Mouse (Mus musculus) forebrain, embryonic 10.5 days (tissue): ENCODE measurements around the gene Ano8. TPM values are rescaled to one million over a fixed set of nuclear protein-coding genes. Genes with fewer than 3 reads are reported as not detected.
"Not testable (repeated sequence)": the region's sequence is repeated elsewhere in the genome, so short reads cannot be mapped to it uniquely, and the experiment has no call there.

Experiments used
- DNase-seq: peaks from one replicate; pipeline ENCODE4 v3.0.0-alpha.2; 2017; ENCODE audit warnings: low spot score; ENCODE audit errors: extremely low spot score
- H3K27ac ChIP-seq: fragments of 300-500 bp; sonication (generic); 2 replicates; pipeline ENCODE4 v1.5.1; 2016; ENCODE audit warnings: mild to moderate bottlenecking
- H3K27me3 ChIP-seq: fragments of 300-500 bp; sonication (generic); 2 replicates; pipeline ENCODE4 v1.6.1; 2016; ENCODE audit warnings: mild to moderate bottlenecking; ENCODE audit not compliant: poor library complexity, severe bottlenecking
- H3K36me3 ChIP-seq: fragments of 300-500 bp; sonication (generic); replicated peaks from 2 replicates; pipeline ENCODE4 v1.6.1; 2016; ENCODE audit warnings: mild to moderate bottlenecking, moderate library complexity
- H3K4me1 ChIP-seq: fragments of 300-500 bp; sonication (generic); 2 replicates; pipeline ENCODE4 v1.6.1; 2016
- H3K4me3 ChIP-seq: fragments of 300-500 bp; sonication (generic); 2 replicates; pipeline ENCODE4 v1.5.1; 2016; ENCODE audit warnings: mild to moderate bottlenecking, moderate library complexity
- H3K9me3 ChIP-seq: fragments of 300-500 bp; sonication (generic); 2 replicates; pipeline ENCODE4 v1.6.1; 2016; ENCODE audit warnings: mild to moderate bottlenecking, moderate library complexity
- WGBS: fragments of 180-500 bp; shearing (Covaris S2); methylation state at CpG from one replicate; pipeline ENCODE4 v1.1.7; 2016; 5-methylcytosine and 5-hydroxymethylcytosine counted together
- polyA plus RNA-seq: library from polyadenylated mRNA; unstranded; fragments of >200 nt; fragmentation: Nextera tagmentation; extraction: Ambion mirVana; gene quantifications from 2 replicates; pipeline ENCODE4 v1.2.1, GENCODE M21; 2016

The Ano8 gene
- 1.8 TPM in 2 replicates for polyA plus RNA-seq

DNA sequence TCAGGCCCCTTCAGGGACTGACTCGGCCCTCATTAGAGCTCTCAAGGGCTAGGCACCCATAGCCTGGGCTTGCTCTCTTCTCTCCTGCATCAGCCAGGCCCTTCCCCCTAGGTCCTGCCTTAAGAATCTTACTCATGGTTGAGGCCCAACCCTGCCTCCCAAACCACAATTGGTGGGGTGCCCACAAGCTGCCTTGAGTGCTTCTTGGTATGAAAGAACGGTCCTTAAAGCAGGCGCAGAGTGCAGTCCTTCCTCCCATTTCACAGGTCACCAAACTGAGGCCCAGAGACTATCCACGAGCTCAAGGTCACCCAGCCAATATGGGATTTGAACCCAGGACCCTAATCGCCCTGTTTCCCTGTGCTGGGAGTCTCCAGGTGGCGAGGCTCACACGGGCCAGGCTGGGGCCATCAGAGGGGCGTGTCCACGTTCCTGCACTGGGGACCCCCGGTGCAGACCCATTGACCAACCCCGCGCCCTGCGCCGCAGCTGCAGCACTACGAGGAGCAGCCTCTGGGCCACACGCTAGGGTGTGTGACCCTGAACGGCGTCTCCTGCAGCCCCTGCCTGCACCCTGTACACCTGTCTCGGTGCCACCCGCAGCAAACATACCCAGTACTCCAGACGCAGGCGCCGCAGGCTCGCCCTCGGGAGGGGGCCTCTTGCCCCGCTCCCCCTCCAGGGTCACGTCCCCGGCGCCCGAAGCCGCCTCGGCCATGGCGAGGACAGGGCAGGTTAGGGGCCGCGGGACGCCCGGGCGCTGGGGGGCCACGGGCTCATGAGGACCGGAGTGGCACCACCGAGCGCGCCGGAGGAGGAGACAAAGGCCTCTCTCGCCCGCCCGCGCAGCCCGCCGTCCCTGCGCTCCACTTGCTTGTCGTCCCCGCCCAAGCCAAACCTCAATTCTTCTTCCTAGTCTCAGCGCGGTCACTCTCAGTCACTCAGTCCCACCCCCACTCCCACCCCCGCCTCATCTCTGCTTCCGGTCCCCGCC, at the start of gene Ano8:
Gene Ano8, minus strand, starts transcription at position 822 of the 994 bp plus-strand sequence.
- Histone ChIP-seq H3K36me3 (peaks cover 51% of the 10 kb centered on the region), H3K27me3 (peaks cover 26% of the 10 kb centered on the region), H3K4me1 (peaks cover 58% of the 10 kb centered on the region), H3K9me3 (no peaks in the 10 kb centered on the region), H3K27ac (peak within 1 kb of the TSS; percentile 99), H3K4me3 (peak within 1 kb of the TSS; percentile 90)
- WGBS: 6% methylated on average over 57 of the region's 58 CpGs
- peak; percentile 85 for DNase-seq

DNA sequence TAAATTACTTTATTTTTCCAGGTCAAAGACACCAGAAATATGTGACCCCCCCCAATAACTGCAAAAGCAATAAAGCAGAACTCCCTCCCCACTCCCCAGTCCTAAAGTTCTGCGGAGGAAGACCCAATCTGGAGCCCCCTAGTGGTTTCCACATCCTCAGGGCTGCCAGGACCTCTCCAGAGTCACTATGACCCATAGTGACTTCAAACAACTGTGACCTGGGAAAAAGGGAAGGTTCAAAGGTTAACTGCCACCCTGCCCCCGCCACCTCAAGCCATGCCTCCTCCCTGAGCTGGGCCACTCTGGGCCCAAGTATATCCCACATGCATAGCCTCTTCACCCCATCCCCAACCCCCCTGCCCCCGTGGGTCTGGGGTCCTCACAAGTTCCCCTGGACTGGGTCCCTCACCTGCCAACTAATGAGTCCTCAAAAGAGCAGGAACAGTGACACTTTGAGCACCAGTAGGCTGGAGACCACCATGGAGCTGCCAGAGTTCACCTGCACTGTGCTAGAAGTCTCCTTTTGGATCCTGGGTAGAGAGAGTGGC, 48.6 kb upstream of the Ano8 start:
- no peaks in the 10 kb centered on the region for H3K9me3 ChIP-seq
- no peaks in the 10 kb centered on the region for H3K36me3 ChIP-seq
- DNase-seq: no peak
- no peak overlapping the region for H3K4me3 ChIP-seq
- H3K4me1 ChIP-seq: peaks cover 16% of the 10 kb centered on the region
- 36% methylated on average over 3 of the region's 3 CpGs for WGBS
- no peak overlapping the region for H3K27ac ChIP-seq
- H3K27me3 ChIP-seq: peaks cover 43% of the 10 kb centered on the region

DNA sequence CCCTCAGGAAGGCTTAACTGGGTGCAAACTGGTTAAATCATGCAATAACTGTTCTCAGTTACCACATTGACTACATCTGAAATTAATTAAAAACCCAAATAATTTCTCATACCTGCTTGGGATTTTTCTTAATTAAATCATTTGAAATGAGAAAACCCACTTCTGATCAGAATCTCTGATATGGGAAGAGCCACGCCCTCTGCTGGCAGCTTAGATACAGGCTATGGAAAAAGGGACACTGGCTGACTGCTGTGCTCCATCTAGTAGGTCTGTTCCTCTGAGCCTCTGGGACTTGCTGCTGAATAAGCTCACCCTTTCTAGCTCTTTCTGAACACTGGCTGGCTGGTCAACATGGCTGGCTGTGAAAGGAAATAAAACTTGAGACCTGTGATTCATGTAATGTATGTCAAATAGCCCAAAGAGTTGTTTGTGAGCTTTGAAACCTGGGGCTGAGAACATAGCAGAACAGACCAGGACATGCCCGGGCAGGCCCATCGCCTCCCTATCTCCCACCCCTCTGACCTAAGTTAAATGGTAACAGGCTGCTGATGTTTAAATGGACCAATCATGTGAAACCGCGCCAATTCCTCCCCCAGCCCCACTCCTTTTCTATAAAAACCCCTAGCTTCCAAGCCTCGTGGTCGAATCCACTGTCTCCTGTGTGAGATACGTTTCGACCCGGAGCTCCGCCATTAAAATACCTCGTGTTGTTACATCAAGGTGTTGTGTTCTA, 45.1 kb upstream of the Ano8 start:
- not testable (repeated sequence) for H3K36me3 ChIP-seq, H3K4me3 ChIP-seq, H3K27ac ChIP-seq, DNase-seq, H3K9me3 ChIP-seq
- Histone ChIP-seq H3K4me1 (peaks cover 21% of the 10 kb centered on the region), H3K27me3 (peaks cover 44% of the 10 kb centered on the region)
- WGBS: 79% methylated on average over 8 of the region's 12 CpGs

DNA sequence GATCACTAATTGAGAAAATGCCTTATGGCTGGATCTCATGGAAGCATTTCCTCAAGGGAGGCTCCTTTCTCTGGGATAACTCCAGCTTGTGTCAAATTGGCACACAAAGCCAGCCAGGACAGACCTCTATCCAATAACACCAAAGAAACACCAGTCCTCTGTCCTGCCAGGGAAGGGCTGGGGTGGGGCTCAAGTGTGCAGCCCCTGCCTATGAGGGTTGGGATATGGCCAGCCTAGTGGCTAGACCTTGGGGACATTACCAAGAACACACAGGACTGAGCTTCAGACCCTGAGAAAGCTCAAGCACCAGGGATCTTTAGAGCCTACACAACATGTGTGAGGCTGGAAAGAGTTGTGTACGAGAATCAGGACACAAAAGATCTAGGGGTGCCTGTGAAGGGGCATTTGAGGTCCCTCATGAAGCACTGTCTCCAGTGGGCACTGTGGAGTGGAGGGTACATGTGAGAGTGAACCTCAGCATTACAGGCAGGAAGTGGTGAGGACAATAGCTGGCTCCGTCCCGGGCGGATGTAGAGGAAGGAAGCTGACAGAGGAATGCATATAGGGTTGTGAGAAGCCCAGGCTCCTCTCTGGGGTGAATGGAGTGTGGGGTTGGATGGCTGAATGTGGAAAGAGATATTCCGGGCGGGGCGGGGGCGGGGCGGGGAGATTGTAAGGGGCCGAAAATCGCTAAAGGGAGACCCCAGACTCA, 42.8 kb upstream of the Ano8 start:
- H3K36me3 ChIP-seq: no peaks in the 10 kb centered on the region
- H3K9me3 ChIP-seq: no peaks in the 10 kb centered on the region
- H3K27ac ChIP-seq: peak overlapping the region; percentile 70; the same call in 1 of the 2 replicates
- no peak overlapping the region for H3K4me3 ChIP-seq
- peaks cover 28% of the 10 kb centered on the region for H3K4me1 ChIP-seq
- WGBS: 85% methylated on average over 11 of the region's 11 CpGs
- no peak for DNase-seq
- H3K27me3 ChIP-seq: peaks cover 52% of the 10 kb centered on the region

DNA sequence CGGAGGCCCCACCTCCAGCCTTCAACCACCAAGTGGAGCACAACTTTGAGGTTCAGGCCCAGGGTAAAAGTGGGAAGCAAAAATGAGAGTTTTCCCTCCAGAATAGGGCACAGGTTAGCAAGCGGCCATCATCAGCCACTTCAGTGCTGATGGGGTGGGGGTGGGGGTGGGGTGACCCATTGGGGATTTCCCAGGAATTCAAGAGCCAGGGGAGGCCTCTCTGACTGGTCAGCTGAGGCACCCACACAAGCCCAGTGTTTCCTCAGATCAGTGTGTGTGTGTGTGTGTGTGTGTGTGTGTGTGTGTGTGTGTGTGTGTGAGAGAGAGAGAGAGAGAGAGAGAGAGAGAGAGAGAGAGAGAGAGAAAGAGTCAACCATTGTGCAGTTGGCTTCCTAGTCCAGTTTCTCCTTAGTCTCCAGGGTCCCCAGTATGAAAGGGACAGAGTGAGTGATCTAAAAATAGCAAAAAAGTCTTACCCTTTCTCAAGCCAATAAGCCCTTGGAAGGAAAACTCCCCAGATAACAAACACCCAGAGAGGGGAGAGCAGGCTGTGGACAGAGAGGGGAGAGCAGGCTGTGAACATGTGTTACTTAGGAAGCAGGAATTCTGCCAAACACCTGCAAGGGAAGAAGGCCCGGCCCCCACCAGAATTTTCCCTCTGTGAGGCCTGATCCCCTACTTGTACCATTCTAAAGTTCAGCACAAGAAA, 41.6 kb upstream of the Ano8 start:
- peaks cover 28% of the 10 kb centered on the region for H3K4me1 ChIP-seq

DNA sequence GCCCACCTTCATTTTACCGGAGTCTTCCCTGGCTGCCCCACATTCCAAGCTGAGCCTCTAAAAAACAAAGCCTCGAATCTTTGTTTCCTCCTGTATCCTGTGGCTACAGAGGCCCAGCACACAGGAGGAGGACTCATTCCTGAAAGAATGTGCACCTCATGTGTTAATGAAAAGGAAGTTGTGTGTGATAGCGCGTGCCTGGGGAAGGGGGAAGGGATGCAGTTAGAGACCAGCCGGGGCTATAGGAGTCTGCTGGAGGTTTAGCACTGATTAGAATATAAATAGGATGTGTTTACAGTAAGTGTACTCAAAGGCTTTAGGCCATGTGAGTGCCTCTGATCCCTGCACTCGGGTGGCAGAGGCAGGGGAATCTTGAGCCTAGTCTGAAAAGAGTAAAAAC, 40.5 kb upstream of the Ano8 start:
- DNase-seq: no peak
- Histone ChIP-seq H3K4me1 (peaks cover 35% of the 10 kb centered on the region), H3K9me3 (no peaks in the 10 kb centered on the region), H3K4me3 (peak overlapping the region; percentile 18; the same call in 1 of the 2 replicates), H3K27ac (peak overlapping the region; percentile 58; the same call in 1 of the 2 replicates), H3K27me3 (peaks cover 67% of the 10 kb centered on the region), H3K36me3 (no peaks in the 10 kb centered on the region)
- WGBS: 7% methylated on average over 6 of the region's 6 CpGs

More for the DNA sequence above, 41.6 kb upstream of the Ano8 start:
- no peak for DNase-seq
- WGBS: 46% methylated on average over 3 of the region's 3 CpGs
- peak overlapping the region; percentile 58; the same call in 1 of the 2 replicates for H3K27ac ChIP-seq
- H3K4me3 ChIP-seq: no peak overlapping the region
- no peaks in the 10 kb centered on the region for H3K36me3 ChIP-seq
- peaks cover 64% of the 10 kb centered on the region for H3K27me3 ChIP-seq
- no peaks in the 10 kb centered on the region for H3K9me3 ChIP-seq

DNA sequence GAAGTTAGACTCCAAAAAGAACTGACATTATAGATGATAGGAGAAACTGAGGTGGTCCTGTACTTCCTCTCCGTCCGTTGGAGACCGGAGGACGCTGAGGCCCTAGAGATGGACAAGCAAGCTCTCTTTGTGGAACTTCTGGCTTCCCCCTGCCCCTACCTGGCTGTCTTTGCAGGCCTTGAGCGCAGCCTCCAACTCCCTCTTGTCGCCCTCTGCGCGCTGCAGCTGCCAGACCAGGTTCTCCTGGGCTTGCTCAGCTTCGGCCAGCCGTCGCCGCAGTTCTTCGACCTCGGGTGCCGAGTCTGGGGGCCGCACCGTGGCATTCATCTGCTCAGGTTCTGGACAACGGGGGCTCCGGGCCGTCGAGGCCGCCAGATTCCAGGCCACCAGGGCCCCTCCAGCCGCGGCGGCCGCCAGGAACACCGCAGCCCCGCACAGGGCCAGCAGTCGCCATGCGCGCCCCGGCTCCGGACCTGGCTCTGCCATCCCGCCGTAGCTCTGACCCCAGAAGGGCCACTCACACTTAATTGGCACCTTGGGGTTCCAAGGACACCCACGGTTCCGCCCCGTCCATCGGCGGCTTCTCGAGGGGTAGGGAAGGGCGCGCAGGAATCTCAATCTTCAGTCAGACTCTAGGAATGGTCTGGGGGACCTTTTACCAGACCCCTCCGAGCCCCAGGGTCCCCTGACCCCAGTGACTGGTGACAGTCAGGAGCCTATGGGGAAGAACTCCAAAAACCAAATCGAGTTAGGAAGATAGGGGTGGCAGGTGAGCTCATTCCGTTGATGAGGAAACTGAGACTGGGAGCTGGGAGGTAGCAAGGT, 39.7 kb upstream of the Ano8 start, which contains the start of gene Ccdc194:
Gene Ccdc194, minus strand, starts transcription at position 486 of the 825 bp plus-strand sequence.
- Histone ChIP-seq H3K27me3 (peaks cover 67% of the 10 kb centered on the region), H3K9me3 (no peaks in the 10 kb centered on the region), H3K27ac (peak within 1 kb of the TSS; percentile 58), H3K4me3 (peak within 1 kb of the TSS; percentile 36), H3K36me3 (no peaks in the 10 kb centered on the region), H3K4me1 (peaks cover 38% of the 10 kb centered on the region)
- no peak for DNase-seq
- WGBS: 6% methylated on average over 46 of the region's 46 CpGs

DNA sequence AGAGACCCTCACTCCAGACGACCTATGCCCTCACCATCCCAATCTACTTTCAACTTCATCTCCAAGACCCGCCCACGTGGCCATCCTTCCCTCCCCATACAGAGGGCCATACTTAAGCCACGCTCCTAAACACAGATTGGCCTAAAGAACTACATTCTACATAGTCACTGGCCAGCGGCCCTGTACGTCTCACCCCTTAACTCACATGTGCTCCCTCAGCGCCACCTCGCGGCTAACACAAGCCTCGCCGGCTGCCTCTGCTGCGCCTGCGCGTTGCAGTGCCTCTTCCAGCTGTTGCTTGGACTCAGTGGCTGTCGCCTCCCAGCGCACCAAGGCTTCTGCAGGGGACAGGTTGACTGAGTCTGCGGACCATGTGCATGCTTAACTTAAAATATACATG, 35.9 kb upstream of the Ano8 start:
- peaks cover 47% of the 10 kb centered on the region for H3K4me1 ChIP-seq
- 8% methylated on average over 17 of the region's 17 CpGs for WGBS
- H3K27me3 ChIP-seq: peaks cover 45% of the 10 kb centered on the region
- no peaks in the 10 kb centered on the region for H3K9me3 ChIP-seq
- DNase-seq: peak; percentile 92
- H3K36me3 ChIP-seq: no peaks in the 10 kb centered on the region
- H3K4me3 ChIP-seq: peak overlapping the region; percentile 20
- H3K27ac ChIP-seq: no peak overlapping the region

DNA sequence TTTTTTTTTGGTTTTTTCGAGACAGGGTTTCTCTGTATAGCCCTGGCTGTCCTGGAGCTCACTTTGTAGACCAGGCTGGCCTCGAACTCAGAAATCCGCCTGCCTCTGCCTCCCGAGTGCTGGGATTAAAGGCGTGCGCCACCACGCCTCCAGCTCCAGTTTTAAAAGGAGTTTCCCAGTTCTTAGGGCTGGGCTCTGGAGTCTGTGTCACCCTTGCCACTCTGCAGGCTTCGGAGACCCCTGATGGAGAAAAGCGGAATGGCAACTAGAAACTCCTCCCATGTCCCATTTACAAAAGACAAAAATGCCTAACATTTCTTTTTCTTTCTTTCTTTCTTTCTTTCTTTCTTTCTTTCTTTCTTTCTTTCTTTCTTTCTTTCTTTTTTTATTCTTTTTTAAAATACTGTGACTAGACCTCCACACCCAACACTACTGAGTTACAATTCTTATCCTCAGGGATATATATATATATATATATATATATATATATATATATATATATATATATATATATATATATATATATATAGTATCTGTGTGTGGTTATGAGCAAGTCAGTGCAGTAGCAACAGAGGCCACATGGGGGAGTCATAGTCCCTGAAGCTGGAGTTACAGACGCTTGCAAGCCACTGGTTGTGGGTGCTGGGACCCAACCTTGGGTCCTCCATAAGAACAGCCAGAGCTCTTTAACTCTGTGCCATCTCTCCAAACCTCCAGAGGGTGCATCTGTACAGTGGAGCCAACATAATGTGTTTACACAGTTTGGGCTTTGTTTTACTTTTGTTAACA, 33.5 kb upstream of the Ano8 start:
- not testable (repeated sequence) for H3K27ac ChIP-seq, H3K9me3 ChIP-seq, H3K4me3 ChIP-seq, H3K36me3 ChIP-seq
- WGBS: 48% methylated on average over 10 of the region's 10 CpGs
- Histone ChIP-seq H3K4me1 (peaks cover 31% of the 10 kb centered on the region), H3K27me3 (peaks cover 21% of the 10 kb centered on the region)
- peak; percentile 64 for DNase-seq

DNA sequence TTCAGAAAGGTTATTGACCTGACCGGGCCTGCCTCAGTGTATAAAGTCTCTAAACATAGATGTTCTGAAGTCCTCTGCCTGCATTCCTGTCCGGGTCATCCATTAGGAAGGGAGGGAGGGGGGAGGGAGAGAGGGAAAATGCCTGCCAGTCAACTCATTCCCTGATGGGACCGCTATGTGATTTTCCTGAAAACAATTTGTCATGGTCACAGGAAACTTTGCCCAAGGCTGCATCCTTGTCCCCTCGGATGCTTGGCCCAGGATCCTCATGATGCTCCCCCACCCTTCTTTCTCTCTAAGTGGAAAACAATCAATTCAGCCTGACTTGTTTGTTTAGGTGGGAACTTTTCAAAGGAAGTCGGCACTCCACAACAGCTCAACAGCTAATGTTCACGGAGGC, 31.0 kb upstream of the Ano8 start:
- H3K36me3 ChIP-seq: no peaks in the 10 kb centered on the region
- 0 out of 2 replicates have a peak overlapping the region, but pooled peaks have one; percentile 53 for H3K27ac ChIP-seq
- H3K4me1 ChIP-seq: peaks cover 31% of the 10 kb centered on the region
- H3K9me3 ChIP-seq: no peaks in the 10 kb centered on the region
- 0 out of 2 replicates have a peak, but pooled peaks cover under 1% of the 10 kb centered on the region for H3K27me3 ChIP-seq
- DNase-seq: no peak
- 35% methylated on average over 6 of the region's 6 CpGs for WGBS
- no peak overlapping the region for H3K4me3 ChIP-seq
